Mouse (Mus musculus) stomach, adult 2 months (tissue): ENCODE data around the gene Lpcat2. TPM values are rescaled to one million over a fixed set of nuclear protein-coding genes. Genes with fewer than 3 reads are reported as not detected.

Source experiments
- polyA plus RNA-seq: library from polyadenylated mRNA; depleted of rRNA; stranded (reverse); fragments of >200 nt; gene quantifications from 2 replicates; pipeline ENCODE4 v1.2.3, GENCODE M21; 2012; rRNA removed

Gene Lpcat2
- 3.6 and 5.5 TPM in 2 replicates for polyA plus RNA-seq

GRCm38 (mm10) chr8:92855171-92855894 lies at the start of gene Lpcat2:
Gene Lpcat2, plus strand, starts transcription at chr8:92855339.

DNA sequence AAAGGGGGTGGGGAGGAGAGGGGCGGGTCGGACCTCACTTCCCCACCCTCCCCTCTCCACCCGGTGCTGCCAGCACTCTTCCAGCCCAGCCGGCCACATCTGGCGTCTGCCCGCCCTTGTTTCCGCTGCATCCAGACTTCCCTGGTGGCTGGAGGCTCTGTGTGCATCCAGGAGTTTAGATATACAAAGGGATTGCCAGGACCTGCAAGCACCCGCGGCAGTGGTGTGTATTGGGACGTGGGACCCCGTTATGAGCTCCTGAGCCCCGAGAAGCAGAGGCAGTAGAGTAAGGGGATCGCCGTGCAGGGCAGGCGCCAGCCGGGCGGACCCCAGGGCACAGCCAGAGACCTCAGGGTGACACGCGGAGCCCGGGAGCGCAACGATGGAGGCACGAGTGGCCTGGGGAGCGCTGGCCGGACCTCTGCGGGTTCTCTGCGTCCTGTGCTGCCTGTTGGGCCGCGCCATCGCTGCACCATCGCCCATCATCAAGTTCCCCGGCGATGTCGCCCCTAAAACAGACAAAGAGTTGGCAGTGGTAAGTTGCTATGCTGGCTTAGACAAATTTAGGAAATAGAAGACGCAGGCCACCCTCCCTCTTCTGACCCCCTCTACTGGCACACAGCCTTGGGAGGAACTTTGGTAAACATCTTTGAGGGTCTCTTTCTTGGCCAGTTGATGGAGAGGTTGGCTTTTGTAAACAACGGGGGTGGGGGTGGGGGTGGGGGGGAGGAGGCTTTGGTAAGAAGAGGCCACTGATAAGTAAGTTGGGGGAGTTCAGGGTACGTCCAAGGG lies 27.7 kb upstream of the Lpcat2 start, which contains the start of gene Mmp2:
Gene Mmp2, plus strand, starts transcription at position 49 of the 792 bp plus-strand sequence.

GRCm38 (mm10) chr8:92901107-92901506 lies 46.0 kb downstream of the Lpcat2 start, which contains the start of gene Capns2:
Gene Capns2, plus strand, starts transcription at chr8:92901407.

DNA sequence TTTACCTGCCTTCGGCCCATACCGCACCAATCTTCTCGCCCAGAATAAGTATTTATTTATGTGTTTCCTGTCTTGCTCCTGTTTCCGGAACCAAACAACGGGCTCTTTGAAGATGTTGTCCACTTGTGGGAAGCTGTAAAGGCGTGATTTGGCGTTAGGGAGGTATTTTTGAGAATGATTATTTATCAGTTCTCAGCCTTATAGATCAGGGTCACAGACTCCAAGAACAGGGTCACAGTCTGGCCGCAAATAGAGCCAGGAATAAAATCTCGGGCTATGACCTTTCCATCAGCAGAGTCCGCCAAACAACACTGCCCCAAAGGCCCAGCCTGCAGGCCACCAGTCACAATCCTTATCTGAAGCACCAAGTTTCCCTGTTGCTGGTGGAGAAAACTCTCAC lies 104.6 kb downstream of the Lpcat2 start, which contains the start of gene Slc6a2:
Gene Slc6a2, plus strand, starts transcription at position 301 of the 400 bp plus-strand sequence.

Other genes with a start within 250 kb of the Lpcat2 start
- gene Irx6, start 181.1 kb upstream of the Lpcat2 start, polyA plus RNA-seq, result 0.03 TPM in 1 of 2 replicates, not detected in the other
- 33.6 and 49.7 TPM in 2 replicates for gene Mmp2, start 28.0 kb upstream of the Lpcat2 start, polyA plus RNA-seq
- gene Capns2, start 46.1 kb downstream of the Lpcat2 start, polyA plus RNA-seq, result 3.1 and 5.0 TPM in 2 replicates
- 0.10 and 0.26 TPM in 2 replicates for gene Slc6a2, start 104.7 kb downstream of the Lpcat2 start, polyA plus RNA-seq
- gene Ces1a, start 192.9 kb downstream of the Lpcat2 start, polyA plus RNA-seq, result not detected in 2 replicates
- 0.09 and 0.22 TPM in 2 replicates for gene Ces1b, start 224.7 kb downstream of the Lpcat2 start, polyA plus RNA-seq